Mouse (Mus musculus): ENCODE measurements at regions not wholly inside any gene's neighbourhood (a gene's known extent, or its start where the extent isn't known, plus 50 kb on each side); places are given as distances from the start of the nearest gene placed in this dataset.

DNA sequence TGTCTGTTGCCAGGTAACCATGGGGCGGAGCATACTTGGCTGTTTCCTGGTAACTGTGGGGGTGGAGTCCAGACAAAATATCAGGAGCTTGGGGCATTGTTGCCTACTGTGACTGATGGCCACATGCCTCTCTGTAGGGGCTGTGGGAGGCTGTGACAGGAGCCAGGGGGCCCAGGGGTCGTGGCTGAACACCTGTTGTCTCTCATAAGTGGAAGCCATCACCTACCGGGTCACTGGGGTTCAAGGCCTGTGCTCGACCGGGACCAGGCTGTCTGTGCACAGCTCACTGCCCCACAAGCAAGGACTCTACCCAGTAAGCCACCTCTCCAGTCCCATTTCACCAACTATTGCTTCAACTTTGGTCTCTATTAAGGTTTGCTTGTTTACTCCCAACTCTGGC is 196.4 kb upstream of the Egln3 start:
- Histone ChIP-seq H3K4me1 (ENCODE audit: control insufficient read depth, low read depth, low read length) (no peaks in the 10 kb centered on the region), H3K4me2 (ENCODE audit: low read depth, low read length) (no peak overlapping the region), H3K36me3 (ENCODE audit: control insufficient read depth, insufficient read depth) (no peaks in the 10 kb centered on the region), H3K27ac (ENCODE audit: low read length) (no peak overlapping the region), H3K9me3 (replicated peaks; ENCODE audit: control insufficient read depth, low read length) (no peaks in the 10 kb centered on the region), H3K27me3 (ENCODE audit: control insufficient read depth, insufficient read depth, low read depth, low read length) (no peaks in the 10 kb centered on the region), H3K9ac (ENCODE audit: low read depth, low read length) (no peak overlapping the region), H3K4me3 (ENCODE audit: low read depth, low read length) (no peak overlapping the region)
- no peak for ATAC-seq (ENCODE audit: low read depth)
- 69% methylated on average over 5 of the region's 5 CpGs for WGBS (ENCODE audit: insufficient replicate concordance)

DNA sequence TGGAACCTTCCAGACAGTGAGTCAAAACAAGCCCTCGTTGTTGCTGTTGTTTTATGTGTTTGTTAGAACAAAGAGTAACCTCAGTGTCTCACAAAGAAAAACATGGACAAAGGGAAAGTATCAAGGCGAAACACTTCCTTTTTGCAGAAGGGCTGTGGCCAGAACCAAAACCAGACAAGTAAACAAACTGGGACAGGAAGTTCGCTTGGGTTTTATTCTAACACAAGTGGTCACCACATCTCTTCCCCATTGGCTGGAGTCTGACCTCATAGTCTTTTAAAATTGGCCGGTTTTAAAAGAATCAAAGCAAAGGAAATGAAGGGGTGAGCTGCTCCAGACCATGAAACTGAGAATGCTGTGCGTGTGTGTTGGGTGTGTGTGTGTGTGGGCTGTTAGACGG is 194.4 kb upstream of the Egln3 start:
- H3K27ac ChIP-seq (ENCODE audit: low read length): no peak overlapping the region
- no peak overlapping the region for H3K4me2 ChIP-seq (ENCODE audit: low read depth, low read length)
- no peaks in the 10 kb centered on the region for H3K36me3 ChIP-seq (ENCODE audit: control insufficient read depth, insufficient read depth)
- H3K9ac ChIP-seq (ENCODE audit: low read depth, low read length): no peak overlapping the region
- H3K27me3 ChIP-seq (ENCODE audit: control insufficient read depth, insufficient read depth, low read depth, low read length): no peaks in the 10 kb centered on the region
- ATAC-seq (ENCODE audit: low read depth): no peak
- no peaks in the 10 kb centered on the region for H3K9me3 ChIP-seq (replicated peaks; ENCODE audit: control insufficient read depth, low read length)
- WGBS (ENCODE audit: insufficient replicate concordance): 34% methylated on average over 6 of the region's 6 CpGs
- H3K4me1 ChIP-seq (ENCODE audit: control insufficient read depth, low read depth, low read length): no peaks in the 10 kb centered on the region
- H3K4me3 ChIP-seq (ENCODE audit: low read depth, low read length): no peak overlapping the region

DNA sequence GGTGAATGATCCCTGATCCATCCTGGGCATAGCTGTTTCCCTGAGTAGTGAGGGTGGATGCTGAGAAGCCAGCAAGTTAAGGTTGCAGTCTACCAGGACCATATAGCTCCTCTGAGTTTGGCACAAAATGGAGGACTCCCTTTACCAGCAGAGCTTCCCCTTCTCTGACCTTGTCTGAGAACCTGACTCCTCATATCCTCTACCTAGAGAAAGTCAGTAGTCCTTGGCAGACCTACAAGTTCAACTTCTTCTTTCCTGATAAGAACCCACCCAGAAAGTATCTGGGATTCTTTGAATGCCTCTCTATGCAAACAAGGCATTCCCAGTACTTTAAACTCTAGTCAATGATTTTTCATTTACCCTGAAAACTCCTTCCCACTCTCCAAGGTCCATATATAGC is 193.3 kb upstream of the Egln3 start:
- ATAC-seq (ENCODE audit: low read depth): no peak
- Histone ChIP-seq H3K4me1 (ENCODE audit: control insufficient read depth, low read depth, low read length) (no peaks in the 10 kb centered on the region), H3K27me3 (ENCODE audit: control insufficient read depth, insufficient read depth, low read depth, low read length) (no peaks in the 10 kb centered on the region)

DNA sequence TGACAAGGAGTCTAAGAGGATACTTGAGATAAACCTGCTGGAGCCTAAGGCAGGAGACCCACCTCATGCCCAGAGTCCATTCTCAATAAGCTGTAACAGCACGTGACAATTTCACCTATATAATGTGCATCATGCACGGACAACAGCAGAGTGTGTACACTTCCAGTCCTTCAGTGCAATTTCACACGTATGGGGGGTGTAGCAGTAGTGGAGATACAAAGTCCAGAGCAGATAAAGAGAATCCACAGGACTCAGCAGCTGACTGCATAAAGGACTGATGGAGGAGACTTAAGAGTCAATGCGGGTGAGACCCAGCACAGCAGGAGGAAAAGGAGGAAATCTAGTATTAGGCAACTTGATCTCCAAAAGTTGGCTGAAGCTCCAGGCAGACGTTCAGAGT is 192.7 kb upstream of the Egln3 start:
- H3K4me3 ChIP-seq (ENCODE audit: low read depth, low read length): no peak overlapping the region
- H3K4me1 ChIP-seq (ENCODE audit: control insufficient read depth, low read depth, low read length): no peaks in the 10 kb centered on the region
- no peak for ATAC-seq (ENCODE audit: low read depth)
- no peak overlapping the region for H3K4me2 ChIP-seq (ENCODE audit: low read depth, low read length)
- H3K9ac ChIP-seq (ENCODE audit: low read depth, low read length): no peak overlapping the region
- H3K36me3 ChIP-seq (ENCODE audit: control insufficient read depth, insufficient read depth): no peaks in the 10 kb centered on the region
- 47% methylated on average over 5 of the region's 5 CpGs for WGBS (ENCODE audit: insufficient replicate concordance)
- H3K27ac ChIP-seq (ENCODE audit: low read length): no peak overlapping the region
- H3K27me3 ChIP-seq (ENCODE audit: control insufficient read depth, insufficient read depth, low read depth, low read length): no peaks in the 10 kb centered on the region
- no peaks in the 10 kb centered on the region for H3K9me3 ChIP-seq (replicated peaks; ENCODE audit: control insufficient read depth, low read length)

More for the DNA sequence above, 193.3 kb upstream of the Egln3 start:
- H3K9ac ChIP-seq (ENCODE audit: low read depth, low read length): no peak overlapping the region
- no peak overlapping the region for H3K4me2 ChIP-seq (ENCODE audit: low read depth, low read length)
- no peak overlapping the region for H3K4me3 ChIP-seq (ENCODE audit: low read depth, low read length)
- H3K36me3 ChIP-seq (ENCODE audit: control insufficient read depth, insufficient read depth): no peaks in the 10 kb centered on the region
- no peaks in the 10 kb centered on the region for H3K9me3 ChIP-seq (replicated peaks; ENCODE audit: control insufficient read depth, low read length)
- H3K27ac ChIP-seq (ENCODE audit: low read length): no peak overlapping the region

DNA sequence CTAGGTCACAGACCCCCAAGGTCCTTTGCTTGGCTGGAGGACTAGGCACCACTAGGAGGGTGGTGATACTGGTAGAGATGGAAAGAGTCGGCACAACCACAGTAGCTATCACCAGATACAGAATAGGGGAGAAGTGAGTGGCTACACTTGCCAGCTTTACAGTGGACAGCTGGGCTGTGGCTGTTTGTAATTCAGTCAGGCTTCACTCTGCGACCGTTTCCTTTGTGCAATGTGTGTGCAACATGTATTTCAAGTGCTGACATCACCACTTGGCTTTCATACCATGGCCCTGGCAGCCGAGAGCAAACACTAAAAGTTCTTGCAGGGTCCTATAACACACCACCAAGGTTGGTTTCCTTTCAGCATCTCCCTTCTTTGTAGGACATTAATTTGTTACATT is 181.7 kb upstream of the Egln3 start:
- Histone ChIP-seq H3K4me3 (ENCODE audit: low read depth, low read length) (no peak overlapping the region), H3K4me1 (ENCODE audit: control insufficient read depth, low read depth, low read length) (no peaks in the 10 kb centered on the region), H3K4me2 (ENCODE audit: low read depth, low read length) (no peak overlapping the region), H3K27ac (ENCODE audit: low read length) (no peak overlapping the region), H3K9me3 (replicated peaks; ENCODE audit: control insufficient read depth, low read length) (no peaks in the 10 kb centered on the region), H3K36me3 (ENCODE audit: control insufficient read depth, insufficient read depth) (no peaks in the 10 kb centered on the region), H3K27me3 (ENCODE audit: control insufficient read depth, insufficient read depth, low read depth, low read length) (no peaks in the 10 kb centered on the region), H3K9ac (ENCODE audit: low read depth, low read length) (no peak overlapping the region)
- 49% methylated on average over 4 of the region's 4 CpGs for WGBS (ENCODE audit: insufficient replicate concordance)
- ATAC-seq (ENCODE audit: low read depth): no peak

GRCm38 (mm10) chr12:54384116-54384515 is 180.5 kb upstream of the Egln3 start:
- no peaks in the 10 kb centered on the region for H3K4me1 ChIP-seq (ENCODE audit: control insufficient read depth, low read depth, low read length)
- ATAC-seq (ENCODE audit: low read depth): no peak
- WGBS (ENCODE audit: insufficient replicate concordance): 40% methylated on average over 3 of the region's 3 CpGs

GRCm38 (mm10) chr12:54382965-54383364 is 179.3 kb upstream of the Egln3 start:
- WGBS (ENCODE audit: insufficient replicate concordance): 93% methylated on average over 2 of the region's 2 CpGs
- no peaks in the 10 kb centered on the region for H3K27me3 ChIP-seq (ENCODE audit: control insufficient read depth, insufficient read depth, low read depth, low read length)
- no peak overlapping the region for H3K27ac ChIP-seq (ENCODE audit: low read length)
- ATAC-seq (ENCODE audit: low read depth): no peak
- H3K4me2 ChIP-seq (ENCODE audit: low read depth, low read length): no peak overlapping the region
- no peak overlapping the region for H3K9ac ChIP-seq (ENCODE audit: low read depth, low read length)
- H3K4me3 ChIP-seq (ENCODE audit: low read depth, low read length): no peak overlapping the region
- H3K36me3 ChIP-seq (ENCODE audit: control insufficient read depth, insufficient read depth): no peaks in the 10 kb centered on the region
- H3K9me3 ChIP-seq (replicated peaks; ENCODE audit: control insufficient read depth, low read length): no peaks in the 10 kb centered on the region
- no peaks in the 10 kb centered on the region for H3K4me1 ChIP-seq (ENCODE audit: control insufficient read depth, low read depth, low read length)

More at GRCm38 (mm10) chr12:54384116-54384515, 180.5 kb upstream of the Egln3 start:
- Histone ChIP-seq H3K27me3 (ENCODE audit: control insufficient read depth, insufficient read depth, low read depth, low read length) (no peaks in the 10 kb centered on the region), H3K9ac (ENCODE audit: low read depth, low read length) (no peak overlapping the region), H3K27ac (ENCODE audit: low read length) (no peak overlapping the region), H3K36me3 (ENCODE audit: control insufficient read depth, insufficient read depth) (no peaks in the 10 kb centered on the region), H3K4me3 (ENCODE audit: low read depth, low read length) (no peak overlapping the region), H3K9me3 (replicated peaks; ENCODE audit: control insufficient read depth, low read length) (no peaks in the 10 kb centered on the region), H3K4me2 (ENCODE audit: low read depth, low read length) (no peak overlapping the region)

DNA sequence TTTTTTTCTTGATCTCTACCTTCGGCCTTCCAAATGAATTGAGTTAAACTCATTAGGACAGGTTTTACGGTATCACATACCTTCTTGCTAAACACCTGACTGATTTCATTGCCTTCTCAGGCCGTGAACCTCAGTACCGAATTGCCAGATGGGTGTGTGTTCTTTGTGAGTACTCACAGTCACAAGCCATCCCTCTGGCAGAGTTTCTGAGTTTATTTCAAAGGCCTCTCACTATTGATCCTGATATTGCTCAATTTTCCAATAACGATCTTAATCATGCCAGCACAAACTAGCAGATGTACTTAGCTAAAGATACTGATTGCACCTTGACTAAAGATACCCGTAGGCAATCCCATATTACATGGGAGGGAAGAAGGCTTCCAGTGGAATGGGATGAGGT is 178.4 kb upstream of the Egln3 start:
- Histone ChIP-seq H3K4me1 (ENCODE audit: control insufficient read depth, low read depth, low read length) (no peaks in the 10 kb centered on the region), H3K27ac (ENCODE audit: low read length) (no peak overlapping the region), H3K4me3 (ENCODE audit: low read depth, low read length) (no peak overlapping the region), H3K27me3 (ENCODE audit: control insufficient read depth, insufficient read depth, low read depth, low read length) (no peaks in the 10 kb centered on the region), H3K4me2 (ENCODE audit: low read depth, low read length) (no peak overlapping the region), H3K9ac (ENCODE audit: low read depth, low read length) (no peak overlapping the region), H3K9me3 (replicated peaks; ENCODE audit: control insufficient read depth, low read length) (no peaks in the 10 kb centered on the region), H3K36me3 (ENCODE audit: control insufficient read depth, insufficient read depth) (no peaks in the 10 kb centered on the region)
- ATAC-seq (ENCODE audit: low read depth): no peak
- 72% methylated on average over 6 of the region's 6 CpGs for WGBS (ENCODE audit: insufficient replicate concordance)

GRCm38 (mm10) chr12:54380322-54380721 is 176.7 kb upstream of the Egln3 start:
- Histone ChIP-seq H3K27me3 (ENCODE audit: control insufficient read depth, insufficient read depth, low read depth, low read length) (no peaks in the 10 kb centered on the region), H3K9ac (ENCODE audit: low read depth, low read length) (no peak overlapping the region), H3K4me2 (ENCODE audit: low read depth, low read length) (no peak overlapping the region), H3K27ac (ENCODE audit: low read length) (no peak overlapping the region), H3K4me3 (ENCODE audit: low read depth, low read length) (no peak overlapping the region), H3K4me1 (ENCODE audit: control insufficient read depth, low read depth, low read length) (no peaks in the 10 kb centered on the region), H3K9me3 (replicated peaks; ENCODE audit: control insufficient read depth, low read length) (no peaks in the 10 kb centered on the region), H3K36me3 (ENCODE audit: control insufficient read depth, insufficient read depth) (no peaks in the 10 kb centered on the region)
- ATAC-seq (ENCODE audit: low read depth): no peak
- WGBS (ENCODE audit: insufficient replicate concordance): 68% methylated on average over 5 of the region's 5 CpGs

DNA sequence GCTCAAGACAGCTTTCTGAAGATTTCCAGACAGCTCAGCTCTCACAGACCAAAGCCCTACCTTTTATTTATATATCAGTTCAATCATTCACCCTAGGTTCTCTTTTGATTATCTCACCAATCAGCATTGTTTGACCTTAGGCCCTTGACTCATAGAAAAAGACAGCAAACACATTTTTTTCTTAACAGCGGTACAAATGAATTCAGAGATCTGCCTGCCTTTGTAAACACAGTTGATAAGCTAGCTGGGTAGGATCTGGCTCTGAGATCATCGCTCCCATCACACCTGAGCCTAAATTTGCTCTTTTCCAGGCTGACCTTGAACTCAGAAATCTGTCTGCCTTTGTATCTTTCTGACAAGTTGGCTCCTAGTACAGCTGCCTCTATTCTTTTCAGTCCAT is 174.9 kb upstream of the Egln3 start:
- WGBS (ENCODE audit: insufficient replicate concordance): 59% methylated on average over 2 of the region's 2 CpGs

More for the DNA sequence above, 174.9 kb upstream of the Egln3 start:
- Histone ChIP-seq H3K9ac (ENCODE audit: low read depth, low read length) (no peak overlapping the region), H3K27me3 (ENCODE audit: control insufficient read depth, insufficient read depth, low read depth, low read length) (no peaks in the 10 kb centered on the region), H3K36me3 (ENCODE audit: control insufficient read depth, insufficient read depth) (no peaks in the 10 kb centered on the region), H3K4me3 (ENCODE audit: low read depth, low read length) (no peak overlapping the region), H3K4me1 (ENCODE audit: control insufficient read depth, low read depth, low read length) (no peaks in the 10 kb centered on the region), H3K27ac (ENCODE audit: low read length) (no peak overlapping the region), H3K4me2 (ENCODE audit: low read depth, low read length) (no peak overlapping the region), H3K9me3 (replicated peaks; ENCODE audit: control insufficient read depth, low read length) (no peaks in the 10 kb centered on the region)
- no peak for ATAC-seq (ENCODE audit: low read depth)

Measured in liver, embryonic 16.5 days (tissue).